Mouse (Mus musculus): Measurements from ENCODE around the gene A130010J15Rik.

- no peak for TF ChIP-seq CTCF (IDR thresholded peaks at IDR 0.05; ENCODE audit: low read depth, low read length)
- TF ChIP-seq POLR2A (IDR thresholded peaks at IDR 0.05; ENCODE audit: insufficient read depth, low read length): no peak
Measured at GRCm38 (mm10) chr1:193153561-193153960, 14.3 kb upstream of the A130010J15Rik start.
